Mouse (Mus musculus) MEL (cell line): ENCODE data around the gene Pafah1b2.

Experiments
- EP300 ChIP-seq, 2 experiments: IDR thresholded peaks; 2 replicates each; pipeline ENCODE4 v1.6.1; 2011; ENCODE audit warnings: improper control_type of control experiment in 2 of 2, low read length in 2 of 2, low read depth in 1 of 2, mild to moderate bottlenecking in 1 of 2
- POLR2A ChIP-seq, 2 experiments: IDR thresholded peaks; 2 replicates each; pipeline ENCODE4 v1.6.1; 2011 to 2012; ENCODE audit warnings: low read length in 2 of 2, mild to moderate bottlenecking in 2 of 2, control low read depth in 1 of 2, improper control_type of control experiment in 1 of 2, low read depth in 1 of 2, moderate library complexity in 1 of 2; ENCODE audit not compliant: control insufficient read depth in 1 of 2, insufficient read depth in 1 of 2, poor library complexity in 1 of 2

DNA sequence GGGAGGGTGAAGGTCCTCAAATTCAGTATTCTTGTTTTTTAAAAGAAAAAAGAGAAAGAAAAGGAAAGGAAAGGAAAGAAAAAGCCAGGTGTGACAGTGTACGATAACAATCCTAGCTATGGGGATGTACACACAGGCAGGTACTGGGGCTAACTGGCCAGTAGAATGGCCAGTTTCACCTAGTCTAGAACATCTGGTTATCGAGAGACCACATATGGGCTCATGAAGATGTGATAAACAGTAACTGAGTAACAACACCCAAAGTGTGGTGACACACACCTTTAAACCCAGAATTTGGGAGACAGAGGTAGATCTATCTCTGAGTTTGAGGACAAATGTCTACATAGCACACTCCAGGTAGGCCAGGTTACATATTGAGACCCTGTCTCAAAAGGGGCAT is 32.7 kb downstream of the Pafah1b2 start:
- no peak for TF ChIP-seq EP300 (IDR thresholded peaks at IDR 0.05; ENCODE audit: low read depth in 1 of 2, low read length in 2 of 2)
- no peak for TF ChIP-seq POLR2A (IDR thresholded peaks at IDR 0.05; ENCODE audit: control insufficient read depth in 1 of 2, insufficient read depth in 1 of 2, low read depth in 1 of 2, low read length in 2 of 2, poor library complexity in 1 of 2)
